Mouse (Mus musculus) CH12.LX (cell line): ENCODE data around the gene Nsg1. TPM values are rescaled to one million over a fixed set of nuclear protein-coding genes. Genes with fewer than 3 reads are reported as not detected.

Experiments used
- DNase-seq: peaks from one replicate; pipeline ENCODE4 v3.0.0-alpha.2; 2013; ENCODE audit errors: extremely low read depth
- H3K27ac ChIP-seq: 2 replicates; pipeline ENCODE4 v1.5.1; 2012; ENCODE audit warnings: low read depth, mild to moderate bottlenecking, control low read depth, moderate library complexity; ENCODE audit not compliant: insufficient read depth
- H3K27me3 ChIP-seq: replicated peaks from 2 replicates; pipeline ENCODE3; 2012; ENCODE audit warnings: inconsistent platforms
- H3K36me3 ChIP-seq, 2 experiments: replicated peaks in 1 of 2; 2 replicates each; pipeline versions ENCODE3 to v1.6.1; 2012; ENCODE audit warnings: inconsistent platforms in 1 of 2, low read length in 1 of 2, mild to moderate bottlenecking in 1 of 2, mixed read lengths in 1 of 2, moderate library complexity in 1 of 2; ENCODE audit not compliant: control insufficient read depth in 1 of 2, insufficient read depth in 1 of 2
- H3K4me1 ChIP-seq, 2 experiments: 2 replicates each; pipeline ENCODE4 v1.6.1; 2012; ENCODE audit warnings: inconsistent platforms in 1 of 2, moderate library complexity in 1 of 2; ENCODE audit not compliant: insufficient read depth in 2 of 2, control insufficient read depth in 1 of 2
- H3K4me2 ChIP-seq: 2 replicates; pipeline ENCODE4 v1.6.1; 2012; ENCODE audit warnings: low read depth, mild to moderate bottlenecking, control low read depth; ENCODE audit not compliant: poor library complexity, insufficient read depth, severe bottlenecking
- H3K4me3 ChIP-seq, 3 experiments: fragments of 150-350 bp in 1 of 3; sonication (generic) in 1 of 3; replicated peaks in 1 of 3; 2 replicates each; pipeline versions ENCODE3 to v1.5.1; 2011 to 2012; ENCODE audit warnings: low read depth in 2 of 3, low read length in 2 of 3, mild to moderate bottlenecking in 2 of 3, moderate library complexity in 2 of 3, control low read depth in 1 of 3, improper control_type of control experiment in 1 of 3, inconsistent platforms in 1 of 3, mixed read lengths in 1 of 3; ENCODE audit not compliant: poor library complexity in 1 of 3
- H3K79me2 ChIP-seq: replicated peaks from 2 replicates; pipeline ENCODE4 v1.6.1; 2012; ENCODE audit warnings: mild to moderate bottlenecking, moderate library complexity; ENCODE audit not compliant: control insufficient read depth, poor library complexity, insufficient read depth, severe bottlenecking; ENCODE audit errors: extremely low read depth
- H3K9ac ChIP-seq: 2 replicates; pipeline ENCODE4 v1.6.1; 2012; ENCODE audit warnings: low read depth, mild to moderate bottlenecking, control low read depth, moderate library complexity; ENCODE audit not compliant: insufficient read depth
- H3K9me3 ChIP-seq: replicated peaks from 2 replicates; pipeline ENCODE3; 2012; ENCODE audit warnings: low read length, inconsistent platforms, mixed read lengths
- BHLHE40 ChIP-seq: IDR thresholded peaks from 2 replicates; pipeline ENCODE4 v1.6.1; 2011; ENCODE audit warnings: mild to moderate bottlenecking, low read depth, low read length, improper control_type of control experiment
- CHD1 ChIP-seq: IDR thresholded peaks from 2 replicates; pipeline ENCODE4 v1.6.1; 2012; ENCODE audit warnings: low read depth, low read length, improper control_type of control experiment, inconsistent platforms
- CTCF ChIP-seq, 2 experiments: IDR thresholded peaks in 1 of 2; conservative IDR thresholded peaks in 1 of 2; 2 replicates each; pipeline ENCODE4 v1.5.1; 2011 to 2012; ENCODE audit warnings: low read depth in 2 of 2, low read length in 2 of 2, improper control_type of control experiment in 1 of 2, inconsistent platforms in 1 of 2, mild to moderate bottlenecking in 1 of 2, moderate library complexity in 1 of 2
- ELF1 ChIP-seq: IDR thresholded peaks from 2 replicates; pipeline ENCODE4 v1.6.1; 2014; ENCODE audit warnings: low read depth, mild to moderate bottlenecking, inconsistent platforms, low read length, improper control_type of control experiment
- ETS1 ChIP-seq: conservative IDR thresholded peaks from 2 replicates; pipeline ENCODE4 v1.6.1; 2012; ENCODE audit warnings: low read depth, mild to moderate bottlenecking, inconsistent platforms, low read length, improper control_type of control experiment, moderate library complexity
- GABPA ChIP-seq: IDR thresholded peaks from 2 replicates; pipeline ENCODE4 v1.6.1; 2012; ENCODE audit warnings: low read depth, low read length, improper control_type of control experiment, inconsistent platforms; ENCODE audit not compliant: insufficient replicate concordance
- HCFC1 ChIP-seq: IDR thresholded peaks from 2 replicates; pipeline ENCODE4 v1.6.1; 2012; ENCODE audit warnings: low read depth, mild to moderate bottlenecking, inconsistent platforms, low read length, improper control_type of control experiment
- JUN ChIP-seq: IDR thresholded peaks from 2 replicates; pipeline ENCODE4 v1.6.1; 2011; ENCODE audit warnings: low read depth, mild to moderate bottlenecking, low read length, improper control_type of control experiment, moderate library complexity; ENCODE audit not compliant: insufficient read depth
- KAT2A ChIP-seq: IDR thresholded peaks from 2 replicates; pipeline ENCODE4 v1.6.1; 2012; ENCODE audit warnings: low read length, improper control_type of control experiment, inconsistent platforms; ENCODE audit not compliant: insufficient replicate concordance
- MAFK ChIP-seq: IDR thresholded peaks from 2 replicates; pipeline ENCODE4 v1.6.1; 2011; ENCODE audit warnings: low read length, improper control_type of control experiment; ENCODE audit not compliant: insufficient replicate concordance
- MAZ ChIP-seq: IDR thresholded peaks from 2 replicates; pipeline ENCODE4 v1.6.1; 2012; ENCODE audit warnings: low read depth, mild to moderate bottlenecking, inconsistent platforms, low read length, improper control_type of control experiment, moderate library complexity
- MEF2A ChIP-seq: IDR thresholded peaks from 2 replicates; pipeline ENCODE4 v1.6.1; 2014; ENCODE audit warnings: low read depth, mild to moderate bottlenecking, inconsistent platforms, low read length, improper control_type of control experiment, borderline replicate concordance
- NELFE ChIP-seq: IDR thresholded peaks from 2 replicates; pipeline ENCODE4 v1.6.1; 2011; ENCODE audit warnings: low read depth, low read length, improper control_type of control experiment
- NRF1 ChIP-seq: IDR thresholded peaks from 2 replicates; pipeline ENCODE4 v1.6.1; 2014; ENCODE audit warnings: low read depth, mild to moderate bottlenecking, inconsistent platforms, low read length, improper control_type of control experiment, moderate library complexity
- PAX5 ChIP-seq: IDR thresholded peaks from 2 replicates; pipeline ENCODE4 v1.6.1; 2012; ENCODE audit warnings: low read length, inconsistent platforms, mixed read lengths
- POLR2AphosphoS2 ChIP-seq: IDR thresholded peaks from 2 replicates; pipeline ENCODE4 v1.6.1; 2011; ENCODE audit warnings: low read depth, low read length, improper control_type of control experiment
- RAD21 ChIP-seq: IDR thresholded peaks from 2 replicates; pipeline ENCODE4 v1.6.1; 2011; ENCODE audit warnings: low read depth, mild to moderate bottlenecking, low read length, improper control_type of control experiment, moderate library complexity
- RCOR1 ChIP-seq: conservative IDR thresholded peaks from 2 replicates; pipeline ENCODE4 v1.6.1; 2012; ENCODE audit warnings: low read depth, mild to moderate bottlenecking, inconsistent platforms, low read length, improper control_type of control experiment
- SIN3A ChIP-seq: IDR thresholded peaks from 2 replicates; pipeline ENCODE4 v1.6.1; 2012; ENCODE audit warnings: low read length, improper control_type of control experiment, inconsistent platforms
- SMC3 ChIP-seq: IDR thresholded peaks from 2 replicates; pipeline ENCODE4 v1.6.1; 2011; ENCODE audit warnings: low read depth, low read length, improper control_type of control experiment
- TBP ChIP-seq: conservative IDR thresholded peaks from 2 replicates; pipeline ENCODE4 v1.6.1; 2011; ENCODE audit warnings: low read depth, low read length, improper control_type of control experiment
- UBTF ChIP-seq: IDR thresholded peaks from 2 replicates; pipeline ENCODE4 v1.6.1; 2012; ENCODE audit warnings: low read depth, mild to moderate bottlenecking, inconsistent platforms, low read length, improper control_type of control experiment, moderate library complexity
- USF1 ChIP-seq: IDR thresholded peaks from 2 replicates; pipeline ENCODE4 v1.6.1; 2014; ENCODE audit warnings: low read depth, mild to moderate bottlenecking, inconsistent platforms, low read length, improper control_type of control experiment
- ZKSCAN1 ChIP-seq: IDR thresholded peaks from 2 replicates; pipeline ENCODE4 v1.6.1; 2012; ENCODE audit warnings: low read depth, inconsistent platforms, low read length, improper control_type of control experiment, borderline replicate concordance
- dilution Hi-C: fragments of 300-500 bp; cut with MboI; formaldehyde crosslinking; loops from 2 replicates; pipeline ENCODE4 v1.14.3; 2020; ENCODE audit warnings: low sequenced_read_pairs; ENCODE audit not compliant: extremely low pct_unique_long_range_greater_than_20kb, extremely low pct_ligation_motif_present
- in situ Hi-C: fragments of 300-500 bp; cut with MboI; formaldehyde crosslinking; loops from 3 replicates; pipeline ENCODE4 v1.14.3; 2019; ENCODE audit warnings: low sequenced_read_pairs, low pct_ligation_motif_present, low pct_unique_long_range_greater_than_20kb, mixed read lengths
- polyA plus RNA-seq: library from polyadenylated mRNA; unstranded; fragments of >175 nt; gene quantifications from 2 replicates; pipeline ENCODE4 v1.2.1, GENCODE M21; 2012; ENCODE audit warnings: low read depth; ENCODE audit not compliant: insufficient read length
- total RNA-seq, 2 experiments: library from RNA; depleted of rRNA; stranded (reverse); fragments of 300-350 nt in 1 of 2; fragments of >200 nt in 1 of 2; gene quantifications; 2 replicates each; pipeline ENCODE4 v1.2.3; 2012 to 2014

Gene Nsg1
- total and polyA plus RNA-seq, 3 experiments: 0.04 TPM; not detected in 2

DNA sequence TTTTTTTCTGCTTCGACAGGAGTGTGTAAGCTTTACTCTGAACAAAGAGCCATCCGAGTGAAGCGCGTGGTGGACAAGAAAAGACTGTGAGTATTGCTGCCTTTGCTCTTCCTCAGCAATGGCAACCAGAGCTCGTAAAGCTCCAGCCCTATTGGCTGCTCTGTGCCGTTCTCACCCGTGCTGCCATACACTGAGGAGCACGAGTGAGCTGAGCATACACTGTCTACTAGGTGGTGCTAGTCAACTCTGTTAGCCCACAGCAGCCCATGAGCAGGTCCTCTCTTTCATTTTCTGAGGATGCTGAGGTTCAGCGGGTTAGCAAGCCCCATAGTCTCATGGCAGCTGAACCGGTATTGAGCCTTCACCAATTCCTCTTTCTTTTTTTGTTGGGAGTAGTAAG lies 52.9 kb downstream of the Nsg1 start:
- in situ Hi-C loops (no loop called here), dilution Hi-C loops (no loop called here)
- Histone ChIP-seq H3K36me3 (peaks cover 27 to 85% of the 10 kb centered on the region in 2 experiments), H3K4me2 (no peak overlapping the region), H3K9me3 (no peaks in the 10 kb centered on the region), H3K27ac (no peak overlapping the region), H3K9ac (no peak overlapping the region), H3K27me3 (no peaks in the 10 kb centered on the region), H3K4me1 (no peaks in the 10 kb centered on the region), H3K4me3 (no peak overlapping the region), H3K79me2 (no peaks in the 10 kb centered on the region)
- no peak for TF ChIP-seq UBTF
- no peak for TF ChIP-seq NELFE
- no peak for TF ChIP-seq SIN3A
- TF ChIP-seq USF1: no peak
- TF ChIP-seq MAFK: no peak
- no peak for TF ChIP-seq MAZ
- TF ChIP-seq MEF2A: no peak
- DNase-seq: no peak

DNA sequence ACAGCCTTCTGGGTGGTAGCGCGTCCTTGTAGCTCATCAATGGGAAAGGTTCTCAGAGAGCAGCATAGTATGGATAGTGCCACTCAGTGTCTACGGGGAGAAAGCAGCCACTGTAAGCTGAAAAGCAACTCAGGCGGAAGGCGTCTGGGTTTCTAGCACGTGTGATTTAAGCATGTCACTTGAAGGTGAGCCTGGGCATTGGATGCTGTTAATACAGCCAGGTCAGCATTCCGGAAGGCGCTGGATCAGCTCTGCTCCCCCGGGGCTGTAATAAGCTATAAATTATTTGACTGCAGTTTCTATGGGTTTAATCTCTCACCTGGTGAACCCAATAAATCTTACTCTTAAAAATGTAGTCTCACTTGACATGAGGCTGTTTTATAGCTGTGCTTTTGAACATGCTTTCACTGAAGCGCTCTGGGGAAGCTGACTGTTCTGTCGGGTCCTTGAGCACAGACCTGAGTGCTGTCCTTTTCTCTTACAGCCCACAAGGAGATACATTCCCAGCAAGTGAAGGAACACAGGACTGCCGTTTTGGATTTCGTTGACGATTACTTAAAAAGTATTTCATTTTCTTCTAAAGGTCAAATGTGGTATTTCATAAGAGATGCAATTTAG lies 53.5 kb downstream of the Nsg1 start:
- dilution Hi-C loops: no loop called here
- Histone ChIP-seq H3K27me3 (no peaks in the 10 kb centered on the region), H3K9me3 (no peaks in the 10 kb centered on the region), H3K9ac (no peak overlapping the region), H3K4me2 (no peak overlapping the region), H3K27ac (no peak overlapping the region), H3K79me2 (no peaks in the 10 kb centered on the region), H3K36me3 (peaks cover 27 to 83% of the 10 kb centered on the region in 2 experiments), H3K4me3 (no peak overlapping the region), H3K4me1 (no peaks in the 10 kb centered on the region)
- in situ Hi-C loops: no loop called here
- TF ChIP-seq SMC3 (no peak), TBP (no peak), BHLHE40 (no peak), KAT2A (no peak), PAX5 (no peak), POLR2AphosphoS2 (no peak), ETS1 (no peak), USF1 (no peak), ELF1 (no peak), JUN (no peak), HCFC1 (no peak), NRF1 (no peak), CHD1 (no peak), CTCF (conservative IDR thresholded peaks at IDR 0.05 in 1 of 2, IDR thresholded peaks at IDR 0.05 in 1 of 2; ENCODE audit: low read depth in 2 of 2, low read length in 2 of 2) (no peak), MAZ (no peak), ZKSCAN1 (no peak), RCOR1 (no peak), RAD21 (no peak), GABPA (no peak)
- no peak for DNase-seq
